Mouse (Mus musculus) MEL (cell line): Measurements from ENCODE around the gene Faap100. TPM values are rescaled to one million over a fixed set of nuclear protein-coding genes. Genes with fewer than 3 reads are reported as not detected.
"Not testable (repeated sequence)": the region's sequence is repeated elsewhere in the genome, so short reads cannot be mapped to it uniquely, and the experiment has no call there.

Experiments
- DNase-seq: peaks from one replicate; pipeline ENCODE4 v3.0.0; 2011; ENCODE audit warnings: low read depth, low spot score
- H3K27ac ChIP-seq: 2 replicates; pipeline ENCODE4 v1.5.1; 2012; ENCODE audit warnings: low read depth, mild to moderate bottlenecking, control low read depth, low read length, moderate library complexity; ENCODE audit not compliant: control insufficient read depth
- H3K27me3 ChIP-seq, 2 experiments: fragments of 150-350 bp in 1 of 2; sonication (generic) in 1 of 2; 2 replicates each; pipeline ENCODE4 v1.6.1; 2012; ENCODE audit warnings: low read length in 2 of 2, mild to moderate bottlenecking in 2 of 2, improper control_type of control experiment in 1 of 2, moderate library complexity in 1 of 2; ENCODE audit not compliant: insufficient read depth in 2 of 2, control insufficient read depth in 1 of 2
- H3K36me3 ChIP-seq, 2 experiments: 2 replicates each; pipeline ENCODE4 v1.6.1; 2012 to 2014; ENCODE audit warnings: low read length in 2 of 2, improper control_type of control experiment in 1 of 2, inconsistent platforms in 1 of 2, mild to moderate bottlenecking in 1 of 2; ENCODE audit not compliant: insufficient read depth in 2 of 2, control insufficient read depth in 1 of 2
- H3K4me1 ChIP-seq, 2 experiments: fragments of 150-350 bp in 1 of 2; sonication (generic) in 1 of 2; 2 replicates each; pipeline ENCODE4 v1.6.1; 2012; ENCODE audit warnings: low read length in 2 of 2, improper control_type of control experiment in 1 of 2, mild to moderate bottlenecking in 1 of 2; ENCODE audit not compliant: insufficient read depth in 2 of 2, control insufficient read depth in 1 of 2
- H3K4me3 ChIP-seq, 2 experiments: fragments of 150-350 bp in 1 of 2; sonication (generic) in 1 of 2; 2 replicates each; pipeline ENCODE4 v1.5.1; 2012; ENCODE audit warnings: low read depth in 2 of 2, low read length in 2 of 2, mild to moderate bottlenecking in 2 of 2, moderate library complexity in 2 of 2, control low read depth in 1 of 2, improper control_type of control experiment in 1 of 2; ENCODE audit not compliant: control insufficient read depth in 1 of 2, insufficient read depth in 1 of 2
- H3K79me2 ChIP-seq: 2 replicates; pipeline ENCODE4 v1.6.1; 2012; ENCODE audit warnings: mild to moderate bottlenecking, low read length, moderate library complexity; ENCODE audit not compliant: control insufficient read depth, poor library complexity, insufficient read depth
- H3K9ac ChIP-seq: 2 replicates; pipeline ENCODE4 v1.6.1; 2012; ENCODE audit warnings: low read depth, mild to moderate bottlenecking, control low read depth, low read length, moderate library complexity; ENCODE audit not compliant: control insufficient read depth, poor library complexity, severe bottlenecking
- H3K9me3 ChIP-seq: fragments of 150-350 bp; sonication (generic); replicated peaks from 2 replicates; pipeline ENCODE4 v1.6.1; 2012; ENCODE audit warnings: mild to moderate bottlenecking, low read length, improper control_type of control experiment, moderate library complexity; ENCODE audit not compliant: insufficient read depth
- CHD1 ChIP-seq: IDR thresholded peaks from 2 replicates; pipeline ENCODE4 v1.6.1; 2012; ENCODE audit warnings: low read depth, mild to moderate bottlenecking, inconsistent platforms, low read length, improper control_type of control experiment
- CHD2 ChIP-seq: IDR thresholded peaks from 2 replicates; pipeline ENCODE4 v1.6.1; 2011; ENCODE audit warnings: low read length, improper control_type of control experiment
- CTCF ChIP-seq, 3 experiments: IDR thresholded peaks in 2 of 3; conservative IDR thresholded peaks in 1 of 3; 2 replicates each; pipeline ENCODE4 v1.5.1; 2011 to 2012; ENCODE audit warnings: low read length in 3 of 3, low read depth in 2 of 3, mild to moderate bottlenecking in 2 of 3, improper control_type of control experiment in 1 of 3, inconsistent platforms in 1 of 3, mixed read lengths in 1 of 3, moderate library complexity in 1 of 3; ENCODE audit not compliant: control insufficient read depth in 1 of 3, insufficient read depth in 1 of 3, poor library complexity in 1 of 3, severe bottlenecking in 1 of 3
- E2F4 ChIP-seq: IDR thresholded peaks from 2 replicates; pipeline ENCODE4 v1.6.1; 2011; ENCODE audit warnings: low read depth, low read length, improper control_type of control experiment, borderline replicate concordance
- ELF1 ChIP-seq: IDR thresholded peaks from 2 replicates; pipeline ENCODE4 v1.6.1; 2014; ENCODE audit warnings: low read depth, mild to moderate bottlenecking, inconsistent platforms, low read length, improper control_type of control experiment, moderate library complexity
- ETS1 ChIP-seq: IDR thresholded peaks from 2 replicates; pipeline ENCODE4 v1.6.1; 2012; ENCODE audit warnings: low read depth, mild to moderate bottlenecking, inconsistent platforms, low read length, improper control_type of control experiment, moderate library complexity
- GABPA ChIP-seq: IDR thresholded peaks from 2 replicates; pipeline ENCODE4 v1.6.1; 2012; ENCODE audit warnings: low read depth, mild to moderate bottlenecking, inconsistent platforms, low read length, improper control_type of control experiment, moderate library complexity
- KAT2A ChIP-seq: conservative IDR thresholded peaks from 2 replicates; pipeline ENCODE4 v1.6.1; 2012; ENCODE audit warnings: low read depth, low read length, improper control_type of control experiment, inconsistent platforms
- MAFK ChIP-seq: IDR thresholded peaks from 2 replicates; pipeline ENCODE4 v1.6.1; 2011; ENCODE audit warnings: low read depth, mild to moderate bottlenecking, low read length, improper control_type of control experiment, borderline replicate concordance
- MAX ChIP-seq: IDR thresholded peaks from 2 replicates; pipeline ENCODE4 v1.6.1; 2011; ENCODE audit warnings: low read length, improper control_type of control experiment
- MAZ ChIP-seq: IDR thresholded peaks from 2 replicates; pipeline ENCODE4 v1.6.1; 2012; ENCODE audit warnings: low read depth, mild to moderate bottlenecking, inconsistent platforms, low read length, improper control_type of control experiment
- MEF2A ChIP-seq: IDR thresholded peaks from 2 replicates; pipeline ENCODE4 v1.6.1; 2014; ENCODE audit warnings: low read depth, mild to moderate bottlenecking, inconsistent platforms, low read length, improper control_type of control experiment; ENCODE audit not compliant: poor library complexity, insufficient replicate concordance, severe bottlenecking; ENCODE audit errors: extremely low read depth
- MYB ChIP-seq: IDR thresholded peaks from 2 replicates; pipeline ENCODE4 v1.6.1; 2011; ENCODE audit warnings: mild to moderate bottlenecking, low read depth, low read length, improper control_type of control experiment
- MYC ChIP-seq: IDR thresholded peaks from 2 replicates; pipeline ENCODE4 v1.6.1; 2011; ENCODE audit warnings: low read depth, mild to moderate bottlenecking, low read length, improper control_type of control experiment, moderate library complexity
- NELFE ChIP-seq: IDR thresholded peaks from 2 replicates; pipeline ENCODE4 v1.6.1; 2011; ENCODE audit warnings: low read depth, low read length, improper control_type of control experiment
- NRF1 ChIP-seq: IDR thresholded peaks from 2 replicates; pipeline ENCODE4 v1.6.1; 2014; ENCODE audit warnings: low read depth, mild to moderate bottlenecking, inconsistent platforms, low read length, improper control_type of control experiment, moderate library complexity; ENCODE audit not compliant: poor library complexity, insufficient read depth, severe bottlenecking
- POLR2A ChIP-seq, 2 experiments: IDR thresholded peaks; 2 replicates each; pipeline ENCODE4 v1.6.1; 2011 to 2012; ENCODE audit warnings: low read length in 2 of 2, mild to moderate bottlenecking in 2 of 2, control low read depth in 1 of 2, improper control_type of control experiment in 1 of 2, low read depth in 1 of 2, moderate library complexity in 1 of 2; ENCODE audit not compliant: control insufficient read depth in 1 of 2, insufficient read depth in 1 of 2, poor library complexity in 1 of 2
- POLR2AphosphoS2 ChIP-seq: IDR thresholded peaks from 2 replicates; pipeline ENCODE4 v1.6.1; 2011; ENCODE audit warnings: low read length, improper control_type of control experiment
- POLR2AphosphoS5 ChIP-seq: IDR thresholded peaks from 2 replicates; pipeline ENCODE4 v1.6.1; 2012; ENCODE audit warnings: low read depth, borderline replicate concordance, mild to moderate bottlenecking, inconsistent platforms, low read length, moderate library complexity, mixed read lengths
- RAD21 ChIP-seq: IDR thresholded peaks from 2 replicates; pipeline ENCODE4 v1.6.1; 2011; ENCODE audit warnings: mild to moderate bottlenecking, low read depth, low read length, improper control_type of control experiment
- RCOR1 ChIP-seq: IDR thresholded peaks from 2 replicates; pipeline ENCODE4 v1.6.1; 2012; ENCODE audit warnings: low read depth, mild to moderate bottlenecking, inconsistent platforms, low read length, improper control_type of control experiment
- SIN3A ChIP-seq: IDR thresholded peaks from 2 replicates; pipeline ENCODE4 v1.6.1; 2012; ENCODE audit warnings: low read length, improper control_type of control experiment, inconsistent platforms
- TAL1 ChIP-seq: IDR thresholded peaks from 2 replicates; pipeline ENCODE4 v1.6.1; 2012; ENCODE audit warnings: mild to moderate bottlenecking, inconsistent platforms, low read length, moderate library complexity, mixed read lengths
- TBP ChIP-seq: IDR thresholded peaks from 2 replicates; pipeline ENCODE4 v1.8.0; 2011; ENCODE audit warnings: low read depth, low read length, improper control_type of control experiment
- USF2 ChIP-seq, 2 experiments: IDR thresholded peaks; 2 replicates each; pipeline ENCODE4 v1.6.1; 2011 to 2012; ENCODE audit warnings: improper control_type of control experiment in 2 of 2, low read length in 2 of 2, borderline replicate concordance in 1 of 2, inconsistent platforms in 1 of 2, low read depth in 1 of 2, mild to moderate bottlenecking in 1 of 2; ENCODE audit not compliant: insufficient read depth in 1 of 2
- ZC3H11A ChIP-seq: IDR thresholded peaks from 2 replicates; pipeline ENCODE4 v1.6.1; 2012; ENCODE audit warnings: low read depth, mild to moderate bottlenecking, inconsistent platforms, low read length, improper control_type of control experiment
- ZKSCAN1 ChIP-seq: IDR thresholded peaks from 2 replicates; pipeline ENCODE4 v1.6.1; 2012; ENCODE audit warnings: low read depth, mild to moderate bottlenecking, inconsistent platforms, low read length, improper control_type of control experiment, moderate library complexity
- ZMIZ1 ChIP-seq: IDR thresholded peaks from 2 replicates; pipeline ENCODE4 v1.6.1; 2012; ENCODE audit warnings: low read depth, mild to moderate bottlenecking, inconsistent platforms, low read length, improper control_type of control experiment, moderate library complexity
- ZNF384 ChIP-seq: IDR thresholded peaks from 2 replicates; pipeline ENCODE4 v1.6.1; 2012; ENCODE audit warnings: low read depth, mild to moderate bottlenecking, inconsistent platforms, low read length, improper control_type of control experiment
- polyA plus RNA-seq, 2 experiments: library from polyadenylated mRNA; stranded (reverse) in 1 of 2; unstranded in 1 of 2; fragments of >175 nt in 1 of 2; fragments of >200 nt in 1 of 2; gene quantifications; 2 replicates each; pipeline versions ENCODE4 v1.2.1 to v1.2.4; 2012; ENCODE audit warnings: low replicate concordance in 2 of 2, low read depth in 1 of 2; ENCODE audit not compliant: insufficient read length in 2 of 2, insufficient read depth in 1 of 2, missing spikeins in 1 of 2
- total RNA-seq: library from RNA; depleted of rRNA; stranded (reverse); fragments of 300-350 nt; gene quantifications from 2 replicates; pipeline ENCODE4 v1.2.3, GENCODE M21; 2012

Gene Faap100
- total and polyA plus RNA-seq, 3 experiments: 27.1 to 45.7 TPM; not detected in 1

GRCm38 (mm10) chr11:120346383-120347034 is 32.1 kb downstream of the Faap100 start:
- H3K9me3 ChIP-seq, H3K36me3 ChIP-seq, DNase-seq, H3K27ac ChIP-seq, H3K27me3 ChIP-seq: not testable (repeated sequence)
- peaks cover 21% of the 10 kb centered on the region for H3K79me2 ChIP-seq
- H3K4me1 ChIP-seq: peaks cover 0 to 13% of the 10 kb centered on the region in 2 experiments; a peak in 3 of 4 replicates
- H3K9ac ChIP-seq: peak overlapping the region; percentile 27
- H3K4me3 ChIP-seq: peak overlapping the region; percentile 27 to 41
- peak in 1 of 2 experiments; percentile 19; a peak in 1 of 4 replicates for TF ChIP-seq POLR2A (IDR thresholded peaks at IDR 0.05; ENCODE audit: control insufficient read depth in 1 of 2, insufficient read depth in 1 of 2, low read depth in 1 of 2, low read length in 2 of 2, poor library complexity in 1 of 2)

GRCm38 (mm10) chr11:120345067-120345681 is 33.4 kb downstream of the Faap100 start:
- Histone ChIP-seq H3K27ac (no peak overlapping the region), H3K36me3 (peaks cover 0 to 2% of the 10 kb centered on the region in 2 experiments; a peak in 1 of 4 replicates), H3K79me2 (peaks cover 21% of the 10 kb centered on the region), H3K27me3 (no peaks in the 10 kb centered on the region), H3K4me1 (peaks cover 0 to 6% of the 10 kb centered on the region in 2 experiments; a peak in 1 of 4 replicates), H3K9me3 (no peaks in the 10 kb centered on the region), H3K4me3 (no peak overlapping the region), H3K9ac (no peak overlapping the region)
- DNase-seq: peak; percentile 61
- no peak for TF ChIP-seq KAT2A
- TF ChIP-seq GABPA: no peak
- TF ChIP-seq SIN3A: no peak; the same call in 1 of the 2 replicates
- TF ChIP-seq CTCF (IDR thresholded peaks at IDR 0.05 in 2 of 3, conservative IDR thresholded peaks at IDR 0.05 in 1 of 3; ENCODE audit: control insufficient read depth in 1 of 3, insufficient read depth in 1 of 3, low read depth in 2 of 3, low read length in 3 of 3, poor library complexity in 1 of 3, severe bottlenecking in 1 of 3): no peak
- TF ChIP-seq MAZ: no peak
- TF ChIP-seq POLR2AphosphoS5: no peak; the same call in 1 of the 2 replicates
- TF ChIP-seq ZC3H11A: no peak
- TF ChIP-seq ZMIZ1: 0 out of 2 replicates have a peak, but pooled peaks have one; percentile 72
- no peak for TF ChIP-seq ZNF384
- 0 out of 2 replicates have a peak, but pooled peaks have one; percentile 51 for TF ChIP-seq MAFK
- TF ChIP-seq MYC: no peak
- TF ChIP-seq POLR2AphosphoS2: peak; percentile 96
- TF ChIP-seq ELF1: no peak
- TF ChIP-seq MEF2A: no peak
- no peak for TF ChIP-seq RCOR1
- no peak for TF ChIP-seq USF2 (IDR thresholded peaks at IDR 0.05; ENCODE audit: borderline replicate concordance in 1 of 2, insufficient read depth in 1 of 2, low read depth in 1 of 2, low read length in 2 of 2)
- TF ChIP-seq ETS1: no peak
- TF ChIP-seq ZKSCAN1: no peak
- 0 out of 2 replicates have a peak, but pooled peaks have one; percentile 32 for TF ChIP-seq NELFE
- no peak for TF ChIP-seq MAX
- TF ChIP-seq TBP: no peak; the same call in 1 of the 2 replicates
- no peak for TF ChIP-seq RAD21
- TF ChIP-seq CHD1: no peak
- TF ChIP-seq E2F4: 0 out of 2 replicates have a peak, but pooled peaks have one; percentile 46
- 0 out of 2 replicates have a peak, but pooled peaks have one; percentile 33 for TF ChIP-seq MYB
- no peak for TF ChIP-seq CHD2
- TF ChIP-seq NRF1: no peak
- no peak for TF ChIP-seq TAL1
